Mouse (Mus musculus) stomach, embryonic 15.5 days (tissue): ENCODE measurements around the gene B3galt1. TPM values are rescaled to one million over a fixed set of nuclear protein-coding genes. Genes with fewer than 3 reads are reported as not detected.

Experiments used
- ATAC-seq: fragments of 200-750 bp; cut with Nextera tagmentation; 2 replicates; pipeline ENCODE4 v1.8.0; 2017; ENCODE audit warnings: low read depth, moderate number of reproducible peaks, moderate TSS enrichment; ENCODE audit not compliant: insufficient read depth, low FRiP score
- H3K27ac ChIP-seq: fragments of 300-500 bp; sonication (generic); 2 replicates; pipeline ENCODE4 v1.5.1; 2015; ENCODE audit warnings: mild to moderate bottlenecking, inconsistent platforms
- H3K27me3 ChIP-seq: fragments of 300-500 bp; sonication (generic); replicated peaks from 2 replicates; pipeline ENCODE4 v1.6.1; 2015; ENCODE audit warnings: inconsistent platforms
- H3K36me3 ChIP-seq: fragments of 300-500 bp; sonication (generic); 2 replicates; pipeline ENCODE4 v1.6.1; 2015; ENCODE audit warnings: inconsistent platforms
- H3K4me1 ChIP-seq: fragments of 300-500 bp; sonication (generic); 2 replicates; pipeline ENCODE4 v1.6.1; 2015; ENCODE audit warnings: inconsistent platforms
- H3K4me2 ChIP-seq: fragments of 300-500 bp; sonication (generic); 2 replicates; pipeline ENCODE4 v1.6.1; 2015; ENCODE audit warnings: mild to moderate bottlenecking, inconsistent platforms
- H3K4me3 ChIP-seq: fragments of 300-500 bp; sonication (generic); replicated peaks from 2 replicates; pipeline ENCODE4 v1.5.1; 2015; ENCODE audit warnings: inconsistent platforms
- H3K9ac ChIP-seq: fragments of 300-500 bp; sonication (generic); 2 replicates; pipeline ENCODE4 v1.6.1; 2015; ENCODE audit warnings: inconsistent platforms
- H3K9me3 ChIP-seq: fragments of 300-500 bp; sonication (generic); 2 replicates; pipeline ENCODE4 v1.6.1; 2016; ENCODE audit warnings: inconsistent platforms
- WGBS: fragments of 180-500 bp; shearing (Covaris S2); methylation state at CpG from one replicate; pipeline ENCODE4 v1.1.7; 2015; 5-methylcytosine and 5-hydroxymethylcytosine counted together
- polyA plus RNA-seq: library from polyadenylated mRNA; unstranded; fragments of >200 nt; fragmentation: Nextera tagmentation; extraction: Ambion mirVana; gene quantifications from 2 replicates; pipeline ENCODE4 v1.2.1, GENCODE M21; 2015

The B3galt1 gene
- polyA plus RNA-seq, 1 experiment from 2014 or later, result 5.6 TPM

DNA sequence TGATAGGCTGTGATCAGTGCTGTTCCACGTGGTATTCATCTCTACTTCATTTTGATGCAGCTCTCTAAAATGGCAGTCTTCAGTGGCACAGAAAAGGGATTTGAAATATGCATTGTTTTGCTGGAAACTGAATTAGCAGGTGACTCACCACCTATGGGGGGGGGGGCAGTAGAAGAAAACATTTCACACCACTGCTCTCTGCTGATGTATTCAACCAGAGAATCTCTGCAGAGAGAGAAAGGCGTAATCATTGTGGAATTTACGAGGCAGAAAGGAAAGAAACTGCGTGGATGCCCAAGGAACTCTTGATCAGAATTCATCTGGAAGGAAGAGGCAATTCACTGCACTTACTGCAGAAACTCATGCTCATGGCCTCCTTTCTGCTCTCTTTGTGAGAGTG lies 445.7 kb downstream of the B3galt1 start:
- no peak overlapping the region for H3K4me2 ChIP-seq
- no peaks in the 10 kb centered on the region for H3K27me3 ChIP-seq
- H3K4me1 ChIP-seq, result no peaks in the 10 kb centered on the region
- H3K27ac ChIP-seq, result no peak overlapping the region
- 86% methylated on average over 4 of the region's 4 CpGs for WGBS
- H3K9ac ChIP-seq, result no peak overlapping the region
- H3K36me3 ChIP-seq, result no peaks in the 10 kb centered on the region
- H3K9me3 ChIP-seq, result no peaks in the 10 kb centered on the region
- no peak for ATAC-seq
- no peak overlapping the region for H3K4me3 ChIP-seq

DNA sequence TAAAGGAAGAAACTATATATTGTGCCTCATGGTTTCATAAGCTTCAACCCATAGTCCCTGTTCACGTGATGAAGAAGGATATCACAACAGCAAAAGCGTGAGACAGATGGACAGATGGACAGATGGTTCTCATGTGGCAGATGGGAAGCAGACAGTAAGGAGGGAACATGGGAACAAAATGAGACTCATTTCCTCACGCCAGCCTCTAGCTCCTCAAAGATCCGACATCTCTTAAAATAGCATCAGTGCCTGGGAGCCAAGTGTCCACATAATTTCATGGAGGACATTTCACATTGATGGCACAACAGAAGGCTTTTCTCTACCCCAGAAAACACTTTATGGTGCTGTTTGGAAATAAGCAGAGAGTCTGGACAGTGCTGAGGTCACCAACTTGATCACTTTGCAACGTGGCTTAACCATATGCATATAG lies 454.6 kb downstream of the B3galt1 start:
- no peak overlapping the region for H3K4me2 ChIP-seq
- H3K27me3 ChIP-seq, result no peaks in the 10 kb centered on the region
- H3K9ac ChIP-seq, result no peak overlapping the region
- 85% methylated on average over 5 of the region's 5 CpGs for WGBS
- no peaks in the 10 kb centered on the region for H3K4me1 ChIP-seq
- H3K36me3 ChIP-seq, result no peaks in the 10 kb centered on the region
- no peaks in the 10 kb centered on the region for H3K9me3 ChIP-seq
- no peak overlapping the region for H3K4me3 ChIP-seq
- H3K27ac ChIP-seq, result no peak overlapping the region
- ATAC-seq, result no peak

DNA sequence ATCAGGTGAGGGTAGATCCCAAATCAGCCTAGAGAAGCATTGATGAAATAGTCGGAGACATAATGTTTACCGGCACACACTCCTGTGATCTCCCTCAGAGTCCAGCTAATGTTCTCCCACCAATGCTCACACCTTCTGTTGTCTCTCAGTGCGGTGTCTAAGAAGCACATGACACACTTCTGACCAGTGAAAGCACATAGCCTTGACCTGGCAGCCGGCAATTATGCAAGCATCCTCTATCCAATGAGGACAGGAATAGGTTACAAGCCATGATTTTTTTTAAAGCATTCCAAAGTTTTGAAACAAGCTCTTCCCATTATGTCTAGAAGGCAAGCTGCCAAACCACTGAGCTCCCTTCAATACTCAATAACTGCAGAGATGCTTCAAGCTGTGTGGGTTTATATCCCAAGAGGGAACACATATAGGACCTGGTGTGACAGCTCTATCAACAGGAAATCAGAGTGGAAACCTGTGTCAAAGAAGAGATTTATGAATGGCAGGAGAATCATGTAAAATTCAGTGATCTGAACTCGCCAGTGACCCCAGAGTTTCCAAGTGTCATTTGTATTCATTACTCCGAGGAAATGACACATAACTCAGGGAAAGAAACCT lies 456.0 kb downstream of the B3galt1 start:
- 67% methylated on average over 6 of the region's 6 CpGs for WGBS
- Histone ChIP-seq H3K9me3 (no peaks in the 10 kb centered on the region), H3K9ac (no peak overlapping the region), H3K36me3 (no peaks in the 10 kb centered on the region), H3K27ac (no peak overlapping the region), H3K4me2 (no peak overlapping the region), H3K27me3 (no peaks in the 10 kb centered on the region), H3K4me1 (no peaks in the 10 kb centered on the region), H3K4me3 (no peak overlapping the region)
- ATAC-seq, result no peak; the same call in 1 of the 2 replicates

DNA sequence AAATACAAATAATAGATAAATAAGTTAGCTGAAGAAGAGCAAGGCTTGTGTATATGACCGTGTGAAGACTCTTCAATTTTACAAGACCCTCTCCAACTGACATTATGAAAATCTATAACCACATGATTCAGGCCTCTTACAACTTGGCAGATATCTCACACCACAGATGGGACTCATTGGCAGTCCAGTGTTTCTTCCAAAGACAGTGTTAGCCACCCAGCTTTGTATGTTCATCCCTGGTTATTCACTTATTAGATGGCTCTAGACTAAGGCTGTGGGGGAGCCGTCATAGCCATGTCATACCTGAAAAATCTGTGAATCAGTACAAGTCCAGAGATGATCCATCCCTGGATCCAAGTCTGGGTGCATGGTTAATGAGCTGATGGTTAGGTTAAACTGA lies 463.1 kb downstream of the B3galt1 start:
- Histone ChIP-seq H3K4me3 (no peak overlapping the region), H3K9me3 (no peaks in the 10 kb centered on the region), H3K36me3 (no peaks in the 10 kb centered on the region), H3K27me3 (no peaks in the 10 kb centered on the region), H3K4me2 (no peak overlapping the region), H3K4me1 (no peaks in the 10 kb centered on the region), H3K9ac (no peak overlapping the region), H3K27ac (no peak overlapping the region)
- ATAC-seq, result no peak
- 84% methylated on average over 2 of the region's 2 CpGs for WGBS

DNA sequence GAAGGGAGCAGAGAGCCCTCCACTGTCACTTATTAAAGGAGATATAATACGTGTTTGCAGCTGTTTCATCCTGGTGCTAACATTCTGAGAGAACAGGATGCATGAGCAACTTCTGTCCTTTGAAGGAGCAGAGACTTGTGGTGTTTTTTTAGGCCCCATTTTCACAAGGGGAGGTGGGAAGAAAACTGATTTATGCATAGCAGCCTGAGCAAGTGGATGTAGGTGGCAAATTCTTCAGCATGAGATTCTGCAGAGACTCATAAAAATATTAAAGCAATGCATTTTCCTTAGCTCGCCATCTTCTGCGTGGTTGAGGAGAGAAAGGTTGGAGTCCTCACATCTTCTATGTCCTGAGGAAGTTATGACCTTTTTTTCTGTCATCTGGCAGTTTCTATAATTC lies 469.0 kb downstream of the B3galt1 start:
- Histone ChIP-seq H3K9ac (no peak overlapping the region), H3K27ac (no peak overlapping the region), H3K4me1 (no peaks in the 10 kb centered on the region), H3K9me3 (no peaks in the 10 kb centered on the region), H3K36me3 (no peaks in the 10 kb centered on the region), H3K4me2 (no peak overlapping the region), H3K4me3 (no peak overlapping the region), H3K27me3 (no peaks in the 10 kb centered on the region)
- ATAC-seq, result no peak
- WGBS, result 74% methylated on average over 3 of the region's 3 CpGs

DNA sequence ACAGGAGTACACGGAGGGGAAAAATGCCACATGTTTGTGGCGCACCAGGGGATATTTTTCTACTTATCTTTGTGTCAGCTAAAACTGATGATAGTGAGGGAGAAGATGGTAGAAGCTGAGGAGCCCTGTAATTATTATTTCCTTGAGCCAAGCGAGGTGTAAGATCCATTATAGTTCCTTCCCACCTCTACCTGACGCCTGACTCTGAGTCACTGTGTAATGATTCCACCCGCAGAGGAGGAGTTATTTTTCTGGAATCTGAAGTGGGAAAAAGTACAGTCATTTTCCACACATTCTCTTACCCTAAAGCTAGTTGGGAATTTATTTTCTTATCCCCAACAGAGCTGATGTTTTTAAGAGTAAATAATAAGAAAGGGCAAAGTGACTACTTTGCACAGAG lies 475.1 kb downstream of the B3galt1 start:
- H3K9ac ChIP-seq, result no peak overlapping the region
- H3K4me1 ChIP-seq, result no peaks in the 10 kb centered on the region
- H3K9me3 ChIP-seq, result no peaks in the 10 kb centered on the region
- H3K4me2 ChIP-seq, result no peak overlapping the region
- no peaks in the 10 kb centered on the region for H3K27me3 ChIP-seq
- no peak overlapping the region for H3K4me3 ChIP-seq
- WGBS, result 78% methylated on average over 5 of the region's 5 CpGs
- no peak overlapping the region for H3K27ac ChIP-seq
- H3K36me3 ChIP-seq, result no peaks in the 10 kb centered on the region
- ATAC-seq, result no peak

DNA sequence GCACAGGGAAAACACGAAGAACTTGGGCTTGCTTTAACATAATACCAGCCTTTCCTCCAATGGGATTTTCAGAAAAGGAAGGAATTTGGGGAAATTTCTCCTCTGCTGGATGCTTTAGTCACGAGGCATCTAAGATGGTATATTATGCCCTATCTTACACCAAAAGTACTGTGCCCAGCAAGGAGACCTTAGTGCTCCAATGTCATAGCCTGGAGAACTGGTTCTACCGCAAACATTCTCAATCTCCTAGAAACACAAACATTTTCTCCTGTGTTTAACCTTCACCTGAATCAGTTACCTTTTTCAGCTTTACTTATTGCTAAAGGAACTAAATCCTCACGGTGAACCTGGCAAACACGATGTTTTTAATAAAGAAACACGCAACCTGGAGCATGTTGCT lies 486.8 kb downstream of the B3galt1 start:
- WGBS, result 60% methylated on average over 6 of the region's 6 CpGs

DNA sequence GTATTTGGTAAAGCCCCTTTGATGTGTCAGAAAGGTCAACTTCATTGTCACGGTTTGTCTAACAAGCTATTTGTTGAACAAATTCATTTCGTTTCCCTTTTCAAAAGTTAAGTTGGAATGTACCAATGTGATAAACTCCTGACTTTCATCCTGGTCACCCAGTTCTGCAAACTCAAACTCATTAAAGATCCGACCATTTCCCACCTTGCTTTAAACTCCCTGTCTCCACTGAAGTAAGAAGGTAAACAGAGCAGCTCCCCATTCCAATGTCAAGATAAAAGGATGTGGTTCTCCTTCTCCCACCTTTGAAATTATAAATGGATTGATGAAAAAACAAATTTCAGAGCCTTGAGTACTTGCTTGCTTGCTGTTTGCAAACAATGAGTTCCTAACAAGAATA lies 487.6 kb downstream of the B3galt1 start:
- no peaks in the 10 kb centered on the region for H3K27me3 ChIP-seq
- H3K4me2 ChIP-seq, result no peak overlapping the region
- H3K9ac ChIP-seq, result no peak overlapping the region
- H3K27ac ChIP-seq, result peak overlapping the region; percentile 35; the same call in 1 of the 2 replicates
- H3K36me3 ChIP-seq, result no peaks in the 10 kb centered on the region
- no peaks in the 10 kb centered on the region for H3K4me1 ChIP-seq
- H3K9me3 ChIP-seq, result no peaks in the 10 kb centered on the region
- H3K4me3 ChIP-seq, result no peak overlapping the region
- WGBS, result 41% methylated on average over 3 of the region's 3 CpGs
- peak; percentile 53; the same call in 1 of the 2 replicates for ATAC-seq

More for the DNA sequence above, 486.8 kb downstream of the B3galt1 start:
- Histone ChIP-seq H3K9ac (no peak overlapping the region), H3K4me3 (no peak overlapping the region), H3K4me1 (no peaks in the 10 kb centered on the region), H3K36me3 (no peaks in the 10 kb centered on the region), H3K27me3 (no peaks in the 10 kb centered on the region), H3K4me2 (no peak overlapping the region), H3K27ac (peak overlapping the region; percentile 52; the same call in 1 of the 2 replicates), H3K9me3 (no peaks in the 10 kb centered on the region)
- peak; percentile 79; the same call in 1 of the 2 replicates for ATAC-seq

DNA sequence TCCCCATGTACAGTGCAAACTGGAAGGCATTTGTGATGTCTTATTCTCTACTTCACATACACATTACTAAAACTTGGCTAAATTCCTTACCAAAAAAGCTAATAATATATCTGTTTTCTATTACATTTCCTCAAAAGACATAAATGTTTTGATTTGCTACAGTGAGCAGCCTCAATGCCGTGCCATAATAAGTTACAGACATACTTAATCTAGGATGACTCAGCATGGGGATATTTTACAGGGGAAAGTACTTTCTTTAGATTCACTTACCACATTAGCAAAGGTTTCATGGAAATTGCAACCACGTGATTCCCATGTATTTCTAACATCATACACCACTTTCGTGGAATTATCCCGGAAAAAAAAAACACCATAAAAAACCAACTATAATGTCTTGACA lies 495.7 kb downstream of the B3galt1 start:
- no peak overlapping the region for H3K4me3 ChIP-seq
- no peak for ATAC-seq
- no peaks in the 10 kb centered on the region for H3K9me3 ChIP-seq
- no peaks in the 10 kb centered on the region for H3K4me1 ChIP-seq
- no peak overlapping the region for H3K9ac ChIP-seq
- 72% methylated on average over 4 of the region's 4 CpGs for WGBS
- no peak overlapping the region for H3K4me2 ChIP-seq
- H3K36me3 ChIP-seq, result no peaks in the 10 kb centered on the region
- H3K27ac ChIP-seq, result no peak overlapping the region
- H3K27me3 ChIP-seq, result no peaks in the 10 kb centered on the region

DNA sequence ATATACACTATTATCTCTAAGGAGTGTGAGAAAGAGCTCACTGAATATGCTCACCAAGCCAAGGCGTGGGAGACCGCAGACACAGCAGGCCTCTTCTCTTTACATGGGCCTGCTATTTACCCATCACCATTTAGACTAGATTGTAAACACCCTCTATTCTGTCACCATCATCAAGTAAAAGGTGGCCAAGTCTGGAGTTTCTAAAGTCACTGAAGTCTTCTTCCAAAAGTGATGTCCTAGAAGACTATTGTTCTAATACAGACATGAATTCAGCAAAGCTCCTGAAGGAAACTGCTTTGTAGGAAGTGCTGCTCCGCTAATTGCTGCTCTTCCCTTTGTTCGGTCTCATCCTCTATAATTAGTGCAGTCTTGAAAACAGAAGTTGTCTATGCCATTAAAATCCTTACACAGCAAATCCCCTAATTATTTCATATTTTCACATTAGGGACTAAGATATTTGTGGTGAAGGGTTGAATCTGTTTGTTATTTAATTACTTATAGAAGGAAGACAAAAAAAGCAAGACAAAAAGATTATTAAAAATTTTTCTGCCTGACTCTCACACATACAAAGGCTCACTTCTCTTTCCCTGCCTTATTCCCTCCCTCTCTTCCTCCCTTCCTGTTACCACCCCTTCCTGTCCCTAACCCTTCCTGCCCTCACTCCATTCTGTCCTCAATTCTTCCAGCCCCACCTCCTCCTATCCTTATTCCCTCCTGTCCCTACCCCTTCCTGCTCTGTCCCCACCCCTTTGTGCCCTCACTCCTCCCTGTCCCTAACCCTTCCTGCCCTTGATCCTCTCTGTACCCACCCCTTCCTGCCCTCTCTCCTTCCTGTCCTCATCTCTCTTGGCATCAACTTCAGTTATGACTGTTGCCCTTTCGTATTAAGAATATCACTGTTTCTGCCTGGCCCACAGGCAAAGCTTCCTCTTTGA lies 514.0 kb downstream of the B3galt1 start:
- no peaks in the 10 kb centered on the region for H3K36me3 ChIP-seq
- no peaks in the 10 kb centered on the region for H3K9me3 ChIP-seq
- H3K27me3 ChIP-seq, result no peaks in the 10 kb centered on the region
- H3K4me1 ChIP-seq, result no peaks in the 10 kb centered on the region
- no peak for ATAC-seq
- no peak overlapping the region for H3K9ac ChIP-seq
- WGBS, result 82% methylated on average over 5 of the region's 5 CpGs
- H3K27ac ChIP-seq, result no peak overlapping the region
- H3K4me3 ChIP-seq, result no peak overlapping the region
- no peak overlapping the region for H3K4me2 ChIP-seq

DNA sequence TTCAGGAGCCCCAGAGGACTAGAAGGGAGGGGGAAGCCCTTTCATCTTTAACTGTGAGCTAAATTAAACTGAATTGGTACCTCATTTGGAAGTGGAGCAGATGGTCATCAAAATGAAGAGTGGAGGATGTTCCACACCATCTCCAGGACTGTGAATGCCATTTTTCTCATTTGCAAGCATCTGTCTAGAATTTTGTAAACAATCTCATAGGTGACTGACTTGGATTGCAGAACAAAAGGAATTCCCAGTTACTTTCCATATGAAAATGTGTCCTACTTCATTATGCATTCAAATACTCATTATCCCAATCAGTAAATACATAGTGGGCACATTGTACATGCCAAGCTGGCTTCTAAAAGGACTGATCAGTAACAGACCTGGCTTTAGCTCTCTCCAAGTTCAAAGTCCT lies 515.2 kb downstream of the B3galt1 start:
- H3K9me3 ChIP-seq, result no peaks in the 10 kb centered on the region
- no peaks in the 10 kb centered on the region for H3K36me3 ChIP-seq
- no peaks in the 10 kb centered on the region for H3K27me3 ChIP-seq
- no peak overlapping the region for H3K27ac ChIP-seq
- ATAC-seq, result no peak
- H3K4me2 ChIP-seq, result no peak overlapping the region
- H3K4me1 ChIP-seq, result no peaks in the 10 kb centered on the region
- H3K9ac ChIP-seq, result no peak overlapping the region
- no peak overlapping the region for H3K4me3 ChIP-seq

DNA sequence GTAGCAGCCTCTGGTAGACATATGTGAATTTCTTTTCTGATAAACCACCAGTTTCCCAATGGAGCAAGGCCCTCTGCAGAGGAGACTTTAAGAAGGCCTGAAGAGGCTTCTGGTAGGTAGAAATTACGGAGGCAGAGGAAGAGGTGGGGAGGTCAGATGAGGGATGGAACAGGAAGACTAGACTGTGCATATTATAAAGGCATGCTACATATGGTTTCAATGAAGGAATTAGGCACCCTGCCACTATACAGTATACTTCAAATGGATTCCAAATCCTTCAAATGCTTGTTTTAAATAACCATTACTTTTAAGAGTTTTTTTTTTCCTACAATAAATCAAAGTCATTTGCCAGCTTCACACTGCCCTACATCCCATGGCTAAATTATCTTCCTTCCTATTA lies 518.8 kb downstream of the B3galt1 start:
- Histone ChIP-seq H3K9me3 (no peaks in the 10 kb centered on the region), H3K36me3 (no peaks in the 10 kb centered on the region), H3K9ac (no peak overlapping the region), H3K27ac (no peak overlapping the region), H3K4me3 (no peak overlapping the region), H3K4me2 (no peak overlapping the region), H3K27me3 (no peaks in the 10 kb centered on the region), H3K4me1 (no peaks in the 10 kb centered on the region)
- WGBS, result 52% methylated on average over 1 of the region's 1 CpGs
- ATAC-seq, result no peak
